Mouse (Mus musculus): Measurements from ENCODE around the gene Sap30bp.

Sap30bp gene

GRCm38 (mm10) chr11:115999538-116000143, 66.6 kb downstream of the Sap30bp start:
- DNase-seq (ENCODE audit: low spot score in 2 of 2), result peak; percentile 59 to 75

GRCm38 (mm10) chr11:116000607-116001006, 67.5 kb downstream of the Sap30bp start:
- no peak for DNase-seq (ENCODE audit: low spot score in 2 of 2)

- no peak for DNase-seq (ENCODE audit: low spot score in 2 of 2)
Observed at GRCm38 (mm10) chr11:116001725-116002124, 68.6 kb downstream of the Sap30bp start.

- no peak for DNase-seq (ENCODE audit: low spot score in 2 of 2)
Observed at GRCm38 (mm10) chr11:116002894-116003293, 69.8 kb downstream of the Sap30bp start.

- no peak for DNase-seq (ENCODE audit: low spot score in 2 of 2)
Observed at GRCm38 (mm10) chr11:116004186-116004823, 71.2 kb downstream of the Sap30bp start.

GRCm38 (mm10) chr11:116004840-116005700, 72.0 kb downstream of the Sap30bp start:
- DNase-seq (ENCODE audit: low spot score in 2 of 2), result peak; percentile 62 to 69

GRCm38 (mm10) chr11:116005701-116006419, 72.8 kb downstream of the Sap30bp start:
- no peak for DNase-seq (ENCODE audit: low spot score in 2 of 2)

GRCm38 (mm10) chr11:116007095-116007850, 74.2 kb downstream of the Sap30bp start:
- no peak for DNase-seq (ENCODE audit: low spot score in 2 of 2)

- DNase-seq (ENCODE audit: low spot score in 2 of 2), result no peak
Observed at GRCm38 (mm10) chr11:116008411-116008810, 75.3 kb downstream of the Sap30bp start.

- DNase-seq (ENCODE audit: low spot score in 2 of 2), result no peak
Observed at GRCm38 (mm10) chr11:116008832-116009375, 75.8 kb downstream of the Sap30bp start.

- no peak for DNase-seq (ENCODE audit: low spot score in 2 of 2)
Observed at GRCm38 (mm10) chr11:116009661-116010060, 76.6 kb downstream of the Sap30bp start.

GRCm38 (mm10) chr11:116010146-116010545, 77.1 kb downstream of the Sap30bp start:
- DNase-seq (ENCODE audit: low spot score in 2 of 2), result no peak

GRCm38 (mm10) chr11:116010948-116011347, 77.9 kb downstream of the Sap30bp start:
- DNase-seq (ENCODE audit: low spot score in 2 of 2), result no peak

GRCm38 (mm10) chr11:116011529-116012261, 78.6 kb downstream of the Sap30bp start:
- DNase-seq (ENCODE audit: low spot score in 2 of 2), result no peak

GRCm38 (mm10) chr11:116012262-116012947, 79.3 kb downstream of the Sap30bp start, which contains the start of gene Galk1:
TSS of gene Galk1 (minus strand) at chr11:116012719.
- DNase-seq (ENCODE audit: low spot score in 2 of 2), result peak; percentile 91 to 92

- no peak for DNase-seq (ENCODE audit: low spot score in 2 of 2)
Observed at GRCm38 (mm10) chr11:116014821-116015220, 81.7 kb downstream of the Sap30bp start.

Measured in spleen, postnatal 36 days (tissue).